Mouse (Mus musculus): ENCODE results near the gene Megf6. TPM values are rescaled to one million over a fixed set of nuclear protein-coding genes. Genes with fewer than 3 reads are reported as not detected.
A peak's percentile ranks its signal among the peaks of the same experiment; 100 is the strongest.

Gene Megf6
- polyA plus RNA-seq, 1 experiment = 0.28 TPM

- H3K4me3 ChIP-seq (ENCODE audit: insufficient read depth, low read depth, low read length) = no peak overlapping the region
- H3K27ac ChIP-seq (replicated peaks; ENCODE audit: low read depth, low read length) = no peak overlapping the region
- peaks cover 8% of the 10 kb centered on the region for H3K4me1 ChIP-seq (ENCODE audit: control insufficient read depth, insufficient read depth, insufficient read length, low read length)
Measured at GRCm38 (mm10) chr4:154144712-154145111, 25.8 kb upstream of the Megf6 start.

- Histone ChIP-seq H3K27ac (replicated peaks; ENCODE audit: low read depth, low read length) (no peak overlapping the region), H3K4me3 (ENCODE audit: insufficient read depth, low read depth, low read length) (no peak overlapping the region), H3K4me1 (ENCODE audit: control insufficient read depth, insufficient read depth, insufficient read length, low read length) (no peaks in the 10 kb centered on the region)
Measured at GRCm38 (mm10) chr4:154146342-154146741, 24.2 kb upstream of the Megf6 start.

GRCm38 (mm10) chr4:154154104-154154503 lies 16.4 kb upstream of the Megf6 start:
- Histone ChIP-seq H3K27ac (replicated peaks; ENCODE audit: low read depth, low read length) (no peak overlapping the region), H3K4me3 (ENCODE audit: insufficient read depth, low read depth, low read length) (no peak overlapping the region), H3K4me1 (ENCODE audit: control insufficient read depth, insufficient read depth, insufficient read length, low read length) (no peaks in the 10 kb centered on the region)

GRCm38 (mm10) chr4:154156050-154156449 lies 14.5 kb upstream of the Megf6 start:
- Histone ChIP-seq H3K4me3 (ENCODE audit: insufficient read depth, low read depth, low read length) (no peak overlapping the region), H3K4me1 (ENCODE audit: control insufficient read depth, insufficient read depth, insufficient read length, low read length) (no peaks in the 10 kb centered on the region), H3K27ac (replicated peaks; ENCODE audit: low read depth, low read length) (no peak overlapping the region)

GRCm38 (mm10) chr4:154157970-154158662 lies 12.4 kb upstream of the Megf6 start:
- Histone ChIP-seq H3K27ac (replicated peaks; ENCODE audit: low read depth, low read length) (no peak overlapping the region), H3K4me1 (ENCODE audit: control insufficient read depth, insufficient read depth, insufficient read length, low read length) (no peaks in the 10 kb centered on the region), H3K4me3 (ENCODE audit: insufficient read depth, low read depth, low read length) (no peak overlapping the region)

GRCm38 (mm10) chr4:154159002-154159401 lies 11.5 kb upstream of the Megf6 start:
- Histone ChIP-seq H3K4me1 (ENCODE audit: control insufficient read depth, insufficient read depth, insufficient read length, low read length) (no peaks in the 10 kb centered on the region), H3K27ac (replicated peaks; ENCODE audit: low read depth, low read length) (no peak overlapping the region), H3K4me3 (ENCODE audit: insufficient read depth, low read depth, low read length) (peak overlapping the region; percentile 81)

GRCm38 (mm10) chr4:154159961-154160537 lies 10.5 kb upstream of the Megf6 start:
- H3K4me3 ChIP-seq (ENCODE audit: insufficient read depth, low read depth, low read length) = peak overlapping the region; percentile 81
- peak overlapping the region; percentile 50 for H3K27ac ChIP-seq (replicated peaks; ENCODE audit: low read depth, low read length)

GRCm38 (mm10) chr4:154160538-154161390 lies 9.8 kb upstream of the Megf6 start, which contains the start of gene Tprgl:
Tprgl (minus strand) TSS chr4:154160666.
- peak within 1 kb of the TSS; percentile 87 for H3K4me3 ChIP-seq (ENCODE audit: insufficient read depth, low read depth, low read length)
- peak within 1 kb of the TSS; percentile 90 for H3K27ac ChIP-seq (replicated peaks; ENCODE audit: low read depth, low read length)
- H3K4me1 ChIP-seq (ENCODE audit: control insufficient read depth, insufficient read depth, insufficient read length, low read length) = no peaks in the 10 kb centered on the region

More at GRCm38 (mm10) chr4:154159961-154160537, 10.5 kb upstream of the Megf6 start:
- H3K4me1 ChIP-seq (ENCODE audit: control insufficient read depth, insufficient read depth, insufficient read length, low read length) = no peaks in the 10 kb centered on the region

- Histone ChIP-seq H3K27ac (replicated peaks; ENCODE audit: low read depth, low read length) (no peak overlapping the region), H3K4me3 (ENCODE audit: insufficient read depth, low read depth, low read length) (no peak overlapping the region), H3K4me1 (ENCODE audit: control insufficient read depth, insufficient read depth, insufficient read length, low read length) (no peaks in the 10 kb centered on the region)
Measured at GRCm38 (mm10) chr4:154163296-154163695, 7.2 kb upstream of the Megf6 start.

GRCm38 (mm10) chr4:154167053-154167452 lies 3.5 kb upstream of the Megf6 start:
- Histone ChIP-seq H3K4me1 (ENCODE audit: control insufficient read depth, insufficient read depth, insufficient read length, low read length) (no peaks in the 10 kb centered on the region), H3K27ac (replicated peaks; ENCODE audit: low read depth, low read length) (no peak overlapping the region), H3K4me3 (ENCODE audit: insufficient read depth, low read depth, low read length) (no peak overlapping the region)

- no peaks in the 10 kb centered on the region for H3K4me1 ChIP-seq (ENCODE audit: control insufficient read depth, insufficient read depth, insufficient read length, low read length)
- H3K27ac ChIP-seq (replicated peaks; ENCODE audit: low read depth, low read length) = no peak overlapping the region
- peak overlapping the region; percentile 25 for H3K4me3 ChIP-seq (ENCODE audit: insufficient read depth, low read depth, low read length)
Measured at GRCm38 (mm10) chr4:154170021-154170420, 509 bp upstream of the Megf6 start.

GRCm38 (mm10) chr4:154171151-154171930 lies 811 bp downstream of the Megf6 start:
- peak overlapping the region; percentile 54 for H3K4me3 ChIP-seq (ENCODE audit: insufficient read depth, low read depth, low read length)
- no peak overlapping the region for H3K27ac ChIP-seq (replicated peaks; ENCODE audit: low read depth, low read length)
- H3K4me1 ChIP-seq (ENCODE audit: control insufficient read depth, insufficient read depth, insufficient read length, low read length) = no peaks in the 10 kb centered on the region

GRCm38 (mm10) chr4:154171931-154172604 lies 1.5 kb downstream of the Megf6 start:
- no peaks in the 10 kb centered on the region for H3K4me1 ChIP-seq (ENCODE audit: control insufficient read depth, insufficient read depth, insufficient read length, low read length)
- no peak overlapping the region for H3K27ac ChIP-seq (replicated peaks; ENCODE audit: low read depth, low read length)
- H3K4me3 ChIP-seq (ENCODE audit: insufficient read depth, low read depth, low read length) = peak overlapping the region; percentile 54

- Histone ChIP-seq H3K4me1 (ENCODE audit: control insufficient read depth, insufficient read depth, insufficient read length, low read length) (0 out of 2 replicates have a peak, but pooled peaks cover 2% of the 10 kb centered on the region), H3K27ac (replicated peaks; ENCODE audit: low read depth, low read length) (no peak overlapping the region), H3K4me3 (ENCODE audit: insufficient read depth, low read depth, low read length) (no peak overlapping the region)
Measured at GRCm38 (mm10) chr4:154177257-154177656, 6.7 kb downstream of the Megf6 start.
